Mouse (Mus musculus) left cerebral cortex, postnatal 10 days (tissue): ENCODE results near the gene Dars2. TPM values are rescaled to one million over a fixed set of nuclear protein-coding genes. Genes with fewer than 3 reads are reported as not detected.
"Not testable (repeated sequence)": the region's sequence is repeated elsewhere in the genome, so short reads cannot be mapped to it uniquely, and the experiment has no call there.

Source experiments
- DNase-seq, 2 experiments: peaks; one replicate each; pipeline ENCODE4 v3.0.0; 2021 to 2022; ENCODE audit warnings: low spot score in 2 of 2, mixed read lengths in 1 of 2; ENCODE audit errors: extremely low spot score in 1 of 2
- intact Hi-C: fragments of 180-260 bp; cut with DNase I; formaldehyde crosslinking; loops from one replicate; pipeline ENCODE4 v1.15.1; 2025
- total RNA-seq, 2 experiments: library from RNA; stranded (reverse); gene quantifications; 2 replicates each; pipeline ENCODE4 v1.2.3; 2021

Dars2 gene
- total RNA-seq, 2 experiments from 2014 or later = 23.3 to 27.8 TPM

DNA sequence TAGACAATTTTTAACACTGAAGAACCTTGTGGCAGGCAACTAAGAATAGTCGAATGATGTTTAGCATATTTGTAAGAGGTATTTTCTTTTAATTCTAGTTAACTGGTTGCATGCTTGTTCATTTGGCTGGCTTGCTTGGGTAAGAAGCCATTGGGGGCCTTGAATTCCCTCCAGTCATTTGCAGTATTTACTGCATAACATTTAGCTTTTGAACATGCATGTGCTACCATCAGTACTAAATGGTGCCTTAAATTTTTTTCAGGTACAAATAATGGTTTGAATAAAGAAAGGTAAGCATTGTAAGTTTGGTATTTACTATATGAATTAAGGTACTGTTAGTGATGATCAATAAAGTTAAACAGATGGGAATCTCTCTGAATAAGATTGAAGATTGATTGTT lies 33.4 kb downstream of the Dars2 start:
- intact Hi-C loops = no loop called here
- DNase-seq = no peak

DNA sequence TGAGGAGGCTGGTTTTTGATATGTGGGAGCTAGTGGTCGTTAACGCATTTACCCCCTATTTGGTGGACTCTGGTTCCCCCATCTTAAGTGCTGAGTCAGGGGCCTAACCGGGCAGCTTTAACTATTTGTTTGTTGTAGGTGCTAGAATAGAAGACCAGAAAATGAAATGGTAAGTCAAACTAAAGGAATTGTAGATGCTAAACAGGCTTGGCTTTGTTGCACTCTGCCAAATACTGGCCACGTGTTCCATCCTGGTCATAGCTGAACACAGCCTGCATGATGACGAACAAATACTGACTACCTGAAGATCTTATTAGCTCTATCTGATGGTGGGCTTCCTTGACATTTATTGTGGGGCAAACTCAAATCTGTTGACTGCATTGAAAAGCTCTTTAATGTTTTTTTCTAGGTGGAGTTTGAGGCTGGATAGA lies 34.0 kb downstream of the Dars2 start:
- no peak for DNase-seq
- intact Hi-C loops = no loop called here

GRCm38 (mm10) chr1:161035786-161036404 lies 34.6 kb downstream of the Dars2 start:
- no peak for DNase-seq
- intact Hi-C loops = no loop called here

DNA sequence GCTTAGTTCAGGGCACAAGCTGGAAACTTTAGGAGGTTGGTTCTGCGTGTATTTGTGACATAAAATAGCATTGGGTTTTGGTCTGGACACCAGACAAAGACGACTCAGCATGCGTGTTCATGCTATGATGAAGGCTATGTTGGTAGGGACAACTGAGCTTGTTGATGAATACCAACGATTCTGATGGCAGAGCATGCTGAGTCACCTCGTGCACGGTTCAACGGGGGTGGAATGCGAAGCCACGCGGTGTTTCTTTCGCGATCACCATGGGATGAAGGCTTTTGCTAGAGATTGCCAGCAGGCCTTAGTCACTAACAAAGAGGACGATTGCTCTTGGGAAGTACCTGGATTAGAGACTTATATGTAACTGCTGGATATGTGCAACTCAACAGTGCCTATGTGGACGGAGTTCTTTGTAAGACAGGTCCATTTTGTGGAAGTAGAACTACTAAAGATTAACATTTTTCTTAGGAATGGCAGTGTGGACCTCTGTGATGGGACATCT lies 35.1 kb downstream of the Dars2 start:
- intact Hi-C loops = no loop called here
- peak in 1 of 2 experiments; percentile 64 for DNase-seq

GRCm38 (mm10) chr1:161034435-161035280 lies 35.8 kb downstream of the Dars2 start, which contains the start of gene Zbtb37:
Gene Zbtb37, minus strand, starts transcription at chr1:161034849.
- peak; percentile 99 for DNase-seq
- intact Hi-C loops = no loop called here

DNA sequence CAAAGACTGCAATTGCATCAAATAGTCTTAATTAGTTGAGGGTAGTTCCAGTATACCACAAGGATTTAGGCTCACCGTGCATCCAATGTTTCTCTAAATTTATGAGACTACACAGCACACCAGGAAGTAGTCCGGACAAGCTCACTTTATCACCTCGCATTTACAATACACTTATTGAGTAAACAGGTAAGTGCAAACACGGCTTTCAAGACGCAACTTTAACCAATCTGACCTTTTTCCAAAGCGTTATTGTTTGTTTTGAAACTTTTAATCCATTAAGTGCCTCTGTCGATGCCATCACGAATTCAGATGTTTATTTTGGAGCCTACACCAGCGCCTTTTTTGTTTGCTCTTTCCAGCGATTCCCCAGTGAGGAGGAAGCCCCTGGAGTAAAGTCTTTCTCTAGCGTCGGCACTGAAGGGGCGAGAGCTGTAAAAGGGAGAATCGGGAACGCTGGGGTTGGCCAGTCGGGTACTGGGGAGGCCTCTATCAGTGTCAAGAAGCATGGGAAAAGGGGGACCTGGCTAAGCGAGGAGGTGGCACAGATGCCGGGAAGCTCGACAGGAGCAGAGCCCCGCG lies 36.5 kb downstream of the Dars2 start:
- no peak for DNase-seq
- intact Hi-C loops = no loop called here

- DNase-seq = no peak
- intact Hi-C loops = no loop called here
Measured at GRCm38 (mm10) chr1:161032345-161032744, 38.1 kb downstream of the Dars2 start.

DNA sequence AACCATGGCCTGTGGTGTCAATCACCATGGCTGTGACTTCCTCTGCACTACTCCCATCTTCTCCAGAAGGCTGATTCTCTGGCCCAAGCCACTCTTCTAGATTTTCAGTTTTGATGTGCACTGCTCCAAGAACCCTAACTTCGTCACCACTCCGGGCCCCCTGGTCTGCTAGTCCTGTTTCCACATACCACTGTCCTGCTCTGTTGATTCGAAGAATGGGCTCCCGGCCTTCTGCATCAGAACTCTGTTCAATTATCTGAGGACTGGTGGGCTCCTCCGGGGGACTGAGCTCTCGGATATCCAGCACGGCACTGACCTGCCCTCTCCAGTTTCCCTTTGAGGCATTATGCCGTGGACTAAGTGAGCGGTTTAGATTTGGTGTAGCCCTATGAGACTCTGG lies 38.6 kb downstream of the Dars2 start:
- no peak for DNase-seq
- intact Hi-C loops = no loop called here

DNA sequence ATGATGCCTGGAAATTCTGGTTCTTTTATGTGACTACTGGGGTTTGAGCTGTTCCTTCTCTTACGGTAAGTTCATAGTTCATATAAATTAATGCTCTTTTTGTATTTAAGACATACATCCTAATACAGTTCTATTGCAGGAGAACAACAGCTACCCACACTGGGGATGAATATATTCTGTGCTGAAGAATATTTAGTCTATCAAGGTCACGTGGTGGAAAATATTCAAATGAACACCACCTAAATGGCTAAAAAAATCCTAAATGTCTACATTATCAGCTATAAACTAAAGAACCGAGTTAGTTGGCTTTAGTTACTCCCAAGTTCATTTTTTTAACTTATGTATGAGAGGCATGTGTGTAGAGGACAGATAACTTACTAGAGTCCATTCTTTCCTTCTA lies 40.4 kb downstream of the Dars2 start:
- no peak for DNase-seq
- intact Hi-C loops = no loop called here

DNA sequence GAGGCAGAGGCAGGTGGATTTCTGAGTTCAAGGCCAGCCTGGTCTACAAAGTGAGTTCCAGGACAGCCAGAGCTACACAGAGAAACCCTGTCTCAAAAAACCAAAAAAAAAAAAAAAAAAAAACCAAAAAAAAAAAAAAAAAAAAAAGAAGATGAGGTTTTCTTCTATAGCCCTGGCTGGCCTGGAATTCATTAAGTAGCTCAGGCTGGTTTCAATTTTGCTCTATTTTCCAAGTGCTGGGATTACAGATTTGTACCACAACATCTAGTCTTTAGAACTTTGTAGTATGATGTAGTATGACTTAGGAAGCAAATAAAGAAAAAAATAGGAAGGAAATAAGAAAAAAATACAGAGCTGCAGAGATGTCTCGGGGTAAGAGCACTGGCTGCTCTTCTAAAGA lies 42.0 kb downstream of the Dars2 start:
- intact Hi-C loops, DNase-seq: not testable (repeated sequence)

DNA sequence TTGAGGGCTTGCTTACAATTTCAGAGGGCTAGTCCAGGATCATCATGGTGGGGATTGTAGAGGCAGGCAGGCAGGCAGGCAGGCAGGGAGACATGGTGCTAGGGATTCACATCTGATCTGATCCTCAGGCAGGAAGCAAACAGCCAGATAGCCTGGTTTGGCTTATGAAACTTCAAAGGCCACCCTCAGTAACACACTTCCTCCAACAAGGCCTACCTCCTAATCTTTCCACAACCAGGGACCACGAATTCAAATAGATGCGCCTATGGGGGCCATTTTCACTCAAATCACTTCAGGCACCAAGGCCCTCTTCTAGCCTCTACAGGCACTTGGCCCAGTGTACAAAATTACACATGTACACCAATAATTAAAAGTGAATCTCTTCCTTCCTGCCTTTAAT lies 43.3 kb downstream of the Dars2 start:
- intact Hi-C loops = no loop called here
- no peak for DNase-seq

DNA sequence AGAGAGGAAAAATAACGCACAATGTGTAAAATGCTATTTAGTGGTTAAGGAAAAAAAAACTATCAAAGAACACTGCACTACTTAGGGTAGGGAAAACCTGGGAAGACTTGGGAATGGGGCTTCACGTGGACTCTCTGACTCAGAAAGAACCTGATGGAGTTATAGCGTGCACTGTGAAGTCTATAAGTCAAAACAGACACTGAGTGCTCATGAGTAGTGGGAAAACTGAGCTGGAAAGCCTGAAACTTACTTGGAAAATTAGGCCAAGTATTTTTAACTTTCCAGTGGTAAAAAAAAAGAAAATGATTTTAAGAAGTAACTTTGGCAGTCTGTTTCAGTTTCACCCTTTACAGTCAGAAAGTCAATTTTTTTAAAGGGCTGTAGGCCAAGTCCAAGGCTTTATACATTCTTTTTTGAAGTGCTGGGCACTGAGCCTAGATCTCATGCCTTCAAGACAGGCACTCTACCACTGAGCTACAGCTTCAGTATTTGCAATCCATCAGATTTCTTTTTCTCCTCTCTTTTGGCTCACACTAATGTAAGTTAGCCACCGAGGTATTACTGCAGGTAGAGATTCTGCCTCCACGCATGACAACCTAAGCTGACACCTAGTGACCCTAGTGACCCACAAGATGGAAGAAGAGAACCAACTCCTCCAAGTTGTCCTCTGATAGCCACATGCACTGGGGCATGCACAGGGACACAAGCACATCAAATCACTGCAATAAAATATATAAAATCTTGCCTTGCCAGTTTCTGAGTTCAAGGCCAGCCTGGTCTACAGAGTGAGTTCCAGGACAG lies 44.8 kb downstream of the Dars2 start:
- intact Hi-C loops = no loop called here
- DNase-seq = no peak

DNA sequence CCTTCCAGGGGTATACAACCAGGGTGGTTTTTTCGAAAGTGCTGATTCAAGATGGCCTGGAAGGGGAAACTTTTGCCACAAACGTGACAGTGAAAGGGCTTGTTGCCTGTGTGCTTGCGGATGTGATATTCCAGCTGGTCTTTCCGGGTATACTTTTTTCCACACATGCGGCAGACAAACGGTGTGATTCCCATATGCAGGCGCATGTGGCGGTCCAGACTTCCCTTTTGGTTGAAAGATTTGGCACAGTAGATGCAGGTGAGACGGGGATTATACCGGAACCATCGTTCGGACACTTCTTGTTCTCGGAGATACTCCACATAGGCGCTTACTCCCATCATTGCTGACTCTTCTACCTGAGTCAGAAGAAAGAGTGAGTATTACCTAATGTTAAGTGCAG lies 50.4 kb downstream of the Dars2 start:
- intact Hi-C loops = loop anchor here (5.0 kb wide), 1 partner anchor 43 kb away; the partner anchor contains the start of gene Serpinc1
- DNase-seq = no peak

GRCm38 (mm10) chr1:161016378-161016777 lies 54.1 kb downstream of the Dars2 start:
- DNase-seq = no peak
- intact Hi-C loops = no loop called here

- DNase-seq = no peak
- intact Hi-C loops = no loop called here
Measured at GRCm38 (mm10) chr1:161010436-161010835, 60.0 kb downstream of the Dars2 start.

DNA sequence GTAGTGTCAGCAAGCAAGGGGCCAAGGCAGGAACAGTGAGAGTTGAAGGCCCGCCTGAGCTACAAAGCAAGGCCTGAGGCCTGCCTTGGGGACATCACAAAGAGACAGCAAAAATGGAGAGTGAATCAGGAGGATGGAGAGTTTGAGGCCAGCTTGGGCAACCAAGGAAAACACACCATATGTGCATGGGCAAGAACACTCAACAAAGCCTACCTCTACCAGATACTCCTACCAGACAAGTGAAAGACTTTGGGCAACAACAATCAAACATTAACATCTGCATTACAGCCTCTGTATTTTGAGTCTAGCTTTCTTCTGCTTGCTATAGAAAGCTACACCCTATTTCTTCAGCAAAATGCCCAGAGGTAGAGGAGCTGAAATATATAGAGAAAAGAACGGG lies 62.4 kb downstream of the Dars2 start:
- intact Hi-C loops = no loop called here
- DNase-seq = no peak

- DNase-seq = no peak
- intact Hi-C loops = no loop called here
Measured at GRCm38 (mm10) chr1:161006471-161006870, 64.0 kb downstream of the Dars2 start.

DNA sequence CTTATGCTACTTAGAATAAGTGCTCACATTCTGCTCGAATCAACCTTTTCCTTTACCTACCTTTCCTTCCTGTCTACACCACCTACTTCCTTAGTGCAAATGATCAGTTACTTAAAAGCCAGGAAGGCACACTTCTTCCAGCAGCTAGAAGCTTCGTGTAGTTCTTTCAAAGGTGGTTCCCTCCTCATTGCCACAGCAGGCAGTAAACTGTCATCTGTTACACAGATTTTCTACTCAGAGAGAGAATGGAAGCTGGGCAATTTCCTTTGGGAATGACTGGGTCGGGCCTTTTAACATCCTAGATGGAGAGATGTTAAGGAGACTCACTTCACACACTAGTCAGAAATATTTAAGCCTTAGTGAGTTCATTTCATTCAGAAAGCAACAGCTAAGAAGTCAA lies 64.9 kb downstream of the Dars2 start:
- intact Hi-C loops = no loop called here
- no peak for DNase-seq

- no peak for DNase-seq
- intact Hi-C loops = no loop called here
Measured at GRCm38 (mm10) chr1:161004942-161005341, 65.5 kb downstream of the Dars2 start.
